Mouse (Mus musculus): Measurements from ENCODE around the gene Ociad1. TPM values are rescaled to one million over a fixed set of nuclear protein-coding genes. Genes with fewer than 3 reads are reported as not detected.

Gene Ociad1
- total RNA-seq (2023): 202 TPM

GRCm38 (mm10) chr5:73292502-73293457 is at the start of gene Ociad1:
Gene Ociad1, plus strand, starts transcription at chr5:73292784.

DNA sequence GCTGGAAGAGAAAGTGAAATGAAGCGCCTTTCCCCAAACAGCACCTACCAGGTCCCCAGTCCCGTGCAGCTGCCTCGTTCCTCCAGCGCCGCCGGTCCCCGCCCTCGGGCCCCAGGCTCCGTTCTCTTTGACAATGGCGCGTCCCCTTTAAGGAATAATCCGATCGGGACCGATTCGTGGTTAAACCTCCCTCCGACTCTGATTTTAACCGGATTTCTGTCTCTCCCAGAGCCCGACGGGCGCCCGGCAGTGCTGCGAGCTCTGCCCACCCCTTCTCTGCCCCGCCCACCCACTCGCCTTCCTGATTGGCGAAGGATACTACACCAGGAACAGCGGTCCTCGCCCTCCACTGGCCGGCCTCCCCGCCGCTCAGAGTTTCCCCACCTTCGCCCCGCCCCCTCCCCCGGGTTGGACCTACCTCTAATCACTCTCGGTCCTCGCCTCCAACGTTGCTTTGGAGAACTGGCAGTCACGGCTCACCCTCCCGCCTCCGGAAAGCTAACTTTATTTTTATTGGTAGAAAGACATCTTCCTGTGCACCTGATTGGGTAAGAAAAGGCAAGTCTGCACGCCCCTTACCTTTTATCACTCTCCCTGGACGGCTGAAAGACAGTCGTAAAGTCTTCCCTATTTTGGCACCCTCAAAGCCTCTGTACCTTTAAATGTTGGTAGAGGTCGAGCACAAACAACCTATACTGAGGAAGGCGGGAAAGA is 36.1 kb upstream of the Ociad1 start, which contains the start of gene Fryl:
TSS of gene Fryl (minus strand) at position 268 of the 714 bp plus-strand sequence.

DNA sequence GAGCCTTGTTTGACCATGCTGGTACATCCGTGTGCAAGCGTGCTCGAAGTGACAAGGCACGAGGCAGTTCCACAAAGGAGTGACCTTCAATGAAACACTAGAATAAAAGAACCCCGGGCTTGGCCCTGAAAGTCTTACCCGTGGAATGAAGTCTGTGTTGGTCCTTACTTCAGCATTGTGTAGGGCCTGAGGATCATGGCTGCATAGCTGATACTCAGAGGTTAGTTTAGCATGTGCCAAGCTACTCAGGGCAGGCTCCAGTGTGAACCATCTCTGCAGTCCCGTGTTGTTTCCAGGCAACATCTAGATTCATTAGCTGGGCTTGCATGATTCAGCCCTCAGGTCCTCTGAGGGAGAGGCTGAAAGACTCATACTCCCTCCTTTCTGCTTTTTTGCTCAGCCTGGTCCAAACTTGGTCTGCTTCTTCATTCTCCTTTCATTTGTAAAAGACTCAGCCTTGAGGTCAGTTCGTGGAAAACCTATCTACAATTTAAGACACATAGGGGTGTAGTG is 48.2 kb downstream of the Ociad1 start, which contains the start of gene Ociad2:
TSS of gene Ociad2 (minus strand) at position 306 of the 513 bp plus-strand sequence.

Other genes starting within 250 kb of the Ociad1 start
- gene Fryl, start 36.2 kb upstream of the Ociad1 start, total RNA-seq (2023): 292 TPM
- gene Ociad2, start 48.2 kb downstream of the Ociad1 start, total RNA-seq (2023): not detected
- gene Cwh43, start 113.3 kb downstream of the Ociad1 start, total RNA-seq (2023): not detected
- 11.4 TPM for gene Dcun1d4, start 188.2 kb downstream of the Ociad1 start, total RNA-seq (2023)

Measured in CD8-positive naive resting alpha-beta T cell, adult 57 days (primary cell).